8 mouse cellular contexts compared by ENCODE assay signal in the genomic region with DNA sequence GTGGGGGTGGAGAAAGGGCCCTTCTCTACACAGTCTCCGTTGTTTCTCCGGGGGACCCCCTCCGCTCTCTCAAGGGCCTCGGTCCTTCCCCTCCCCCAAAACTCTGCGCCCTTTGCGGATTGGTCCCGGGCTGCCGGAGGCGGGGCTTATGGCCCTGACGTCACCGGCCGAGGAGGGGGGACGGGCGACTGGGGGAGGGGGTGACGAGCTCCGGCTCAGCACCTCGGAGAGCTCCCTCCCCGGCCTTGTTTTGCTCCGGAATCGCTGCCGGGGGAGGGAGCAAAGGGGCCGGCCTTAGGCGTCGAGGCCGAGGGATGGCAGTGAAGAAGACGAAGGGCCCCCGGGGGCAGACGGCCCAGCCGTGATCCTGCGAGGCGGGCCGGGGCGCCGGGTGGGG. TPM values are rescaled to one million over a fixed set of nuclear protein-coding genes. Genes with fewer than 3 reads are reported as not detected.
DNase-seq lines count a peak whose midpoint lies in the region; ATAC-seq and TF ChIP-seq lines count a peak whose summit lies in the region.

A gene (plus strand): TSS at position 166 of the 397 bp plus-strand sequence.

- H3K36me3 ChIP-seq in embryonic facial prominence, embryonic 15.5 days: no peaks in the 10 kb centered on the region
- H3K36me3 ChIP-seq in liver, embryonic 14.5 days (replicated peaks; ENCODE audit: control insufficient read depth, insufficient read depth, low read depth): no peaks in the 10 kb centered on the region
- H3K36me3 ChIP-seq in neural tube, embryonic 12.5 days: no peaks in the 10 kb centered on the region; the same call in 1 of the 2 replicates

- peak within 1 kb of the TSS; percentile 46 for H3K4me3 ChIP-seq in embryonic facial prominence, embryonic 15.5 days (replicated peaks)
- peak within 1 kb of the TSS; percentile 33 to 35 for H3K4me3 ChIP-seq in liver, embryonic 14.5 days (ENCODE audit: insufficient read depth in 1 of 2, low read depth in 2 of 2, low read length in 2 of 2)
- peak within 1 kb of the TSS; percentile 66 for H3K4me3 ChIP-seq in neural tube, embryonic 12.5 days

- peak; percentile 85 to 87 for DNase-seq in B cell, adult 2 months
- DNase-seq in adrenal gland, postnatal 4 days (ENCODE audit: low spot score in 2 of 2): peak; percentile 83 to 86
- DNase-seq in heart, postnatal 10 days: peak; percentile 79 to 85
- DNase-seq in kidney, postnatal 36 days: peak; percentile 76 to 90
- DNase-seq in liver, embryonic 14.5 days (ENCODE audit: low read depth in 3 of 3, low spot score in 3 of 3): no peak
- DNase-seq in telencephalon, adult 2 months (ENCODE audit: low read depth, low spot score): peak; percentile 89

- peaks cover 27% of the 10 kb centered on the region for H3K27me3 ChIP-seq in embryonic facial prominence, embryonic 15.5 days
- H3K27me3 ChIP-seq in liver, embryonic 14.5 days (ENCODE audit: control insufficient read depth, insufficient read depth, low read length): peaks cover 71% of the 10 kb centered on the region
- H3K27me3 ChIP-seq in neural tube, embryonic 12.5 days (replicated peaks): peaks cover 7% of the 10 kb centered on the region

- H3K9me3 ChIP-seq in embryonic facial prominence, embryonic 15.5 days (replicated peaks): no peaks in the 10 kb centered on the region
- no peaks in the 10 kb centered on the region for H3K9me3 ChIP-seq in liver, embryonic 14.5 days (ENCODE audit: control insufficient read depth, low read length)
- no peaks in the 10 kb centered on the region for H3K9me3 ChIP-seq in neural tube, embryonic 12.5 days

- intact Hi-C loops in heart, postnatal 10 days (cut with DNase I): no loop called here

- no peak within 1 kb of the TSS for H3K27ac ChIP-seq in embryonic facial prominence, embryonic 15.5 days (replicated peaks)
- H3K27ac ChIP-seq in liver, embryonic 14.5 days: no peak within 1 kb of the TSS
- H3K27ac ChIP-seq in neural tube, embryonic 12.5 days: peak within 1 kb of the TSS; percentile 79

- peak within 1 kb of the TSS; percentile 91 for H3K4me2 ChIP-seq in embryonic facial prominence, embryonic 15.5 days (replicated peaks)
- H3K4me2 ChIP-seq in liver, embryonic 14.5 days (ENCODE audit: low read depth): peak within 1 kb of the TSS; percentile 61
- H3K4me2 ChIP-seq in neural tube, embryonic 12.5 days (replicated peaks): peak within 1 kb of the TSS; percentile 80

- no peak within 1 kb of the TSS for H3K9ac ChIP-seq in embryonic facial prominence, embryonic 15.5 days
- peak within 1 kb of the TSS; percentile 10 for H3K9ac ChIP-seq in liver, embryonic 14.5 days (replicated peaks)
- peak within 1 kb of the TSS; percentile 80 for H3K9ac ChIP-seq in neural tube, embryonic 12.5 days

- peak; percentile 61 for ATAC-seq in embryonic facial prominence, embryonic 15.5 days (ENCODE audit: insufficient number of reproducible peaks, low FRiP score, low TSS enrichment, low read depth)
- peak; percentile 54 for ATAC-seq in liver, embryonic 14.5 days (ENCODE audit: insufficient read depth)
- ATAC-seq in neural tube, embryonic 12.5 days (ENCODE audit: low FRiP score, low read depth): peak; percentile 88

- 0% methylated on average over 33 of the region's 34 CpGs for WGBS in embryonic facial prominence, embryonic 15.5 days
- under 1% methylated on average over 34 of the region's 34 CpGs for WGBS in liver, embryonic 14.5 days (ENCODE audit: insufficient replicate concordance)
- whole genome bisulfite sequencing in neural tube, embryonic 12.5 days: under 1% methylated on average over 34 of the region's 34 CpGs

- TF ChIP-seq CTCF in liver, embryonic 14.5 days (IDR thresholded peaks at IDR 0.05; ENCODE audit: low read depth): no peak

- TF ChIP-seq EP300 in liver, embryonic 14.5 days (IDR thresholded peaks at IDR 0.05; ENCODE audit: low read depth): no peak

- H3K4me1 ChIP-seq in embryonic facial prominence, embryonic 15.5 days: peaks cover 22% of the 10 kb centered on the region
- peaks cover 6 to 12% of the 10 kb centered on the region in 2 experiments; a peak in 3 of 4 replicates for H3K4me1 ChIP-seq in liver, embryonic 14.5 days (replicated peaks; ENCODE audit: control insufficient read depth in 2 of 2, insufficient read depth in 2 of 2, low read length in 1 of 2)
- H3K4me1 ChIP-seq in neural tube, embryonic 12.5 days: peaks cover 56% of the 10 kb centered on the region

RNA-seq across cellular contexts. Expression of the gene that starts here (rescaled TPM):
- 10 to 100 TPM; 59.3 to 61.2 TPM for total RNA-seq in adrenal gland, postnatal 4 days (2021)
- polyA plus RNA-seq in embryonic facial prominence, embryonic 15.5 days (2015; fragmentation: Nextera tagmentation; extraction: Ambion mirVana): 7.5 and 8.3 TPM in 2 replicates
- total RNA-seq in heart, postnatal 10 days (2021): under 1 TPM; 0.29 to 0.32 TPM
- 1.4 and 1.9 TPM in 2 replicates for polyA plus RNA-seq in liver, embryonic 14.5 days (2012; rRNA removed)
- polyA plus RNA-seq in liver, embryonic 14.5 days (2014; fragmentation: Nextera tagmentation; extraction: Ambion mirVana): 1.0 and 1.2 TPM in 2 replicates
- 152 and 171 TPM in 2 replicates for polyA plus RNA-seq in neural tube, embryonic 12.5 days (2016; fragmentation: Nextera tagmentation; extraction: Ambion mirVana)

Comparison
In these comparisons a context has a peak if more than half of its experiments do, and no peak if none do; other contexts are left out.
1. RNA of the gene that starts here (total RNA-seq): 59.3 to 61.2 TPM in adrenal gland, postnatal 4 days; 0.29 to 0.32 TPM in heart, postnatal 10 days; every median in the first group is over 10 times any median in the second.
2. RNA of the gene that starts here (polyA plus RNA-seq): 152 to 171 TPM in neural tube, embryonic 12.5 days; 7.5 to 8.3 TPM in embryonic facial prominence, embryonic 15.5 days and 1.0 to 1.9 TPM in liver, embryonic 14.5 days; every median in the first group is over 10 times any median in the second.
3. Peak in DNase-seq in heart, postnatal 10 days; RNA of the gene not detected or under 1 TPM.
4. DNase-seq: peak in B cell, adult 2 months (2 of 2), adrenal gland, postnatal 4 days (2 of 2), kidney, postnatal 36 days (2 of 2) and telencephalon, adult 2 months (single experiment); none in liver, embryonic 14.5 days (0 of 3).
5. Peak in every context shown above with its lines, with median percentiles within 50 percentile points of each other: ATAC-seq, H3K4me2 ChIP-seq and H3K4me3 ChIP-seq.